Mouse (Mus musculus): Measurements from ENCODE around the gene Fam19a5.

The Fam19a5 gene

GRCm38 (mm10) chr15:87590975-87591374 lies 46.9 kb downstream of the Fam19a5 start:
- in situ Hi-C loops (cut with MboI; ENCODE audit: unreplicated experiment in 2 of 2), result no loop called here

GRCm38 (mm10) chr15:87596731-87597130 lies 52.6 kb downstream of the Fam19a5 start:
- in situ Hi-C loops (cut with MboI; ENCODE audit: unreplicated experiment in 2 of 2), result no loop called here

GRCm38 (mm10) chr15:87597149-87597548 lies 53.0 kb downstream of the Fam19a5 start:
- in situ Hi-C loops (cut with MboI; ENCODE audit: unreplicated experiment in 2 of 2), result no loop called here

GRCm38 (mm10) chr15:87597766-87598165 lies 53.7 kb downstream of the Fam19a5 start:
- in situ Hi-C loops (cut with MboI; ENCODE audit: unreplicated experiment in 2 of 2), result no loop called here

- in situ Hi-C loops (cut with MboI; ENCODE audit: unreplicated experiment in 2 of 2), result no loop called here
Observed at GRCm38 (mm10) chr15:87598636-87599035, 54.5 kb downstream of the Fam19a5 start.

DNA sequence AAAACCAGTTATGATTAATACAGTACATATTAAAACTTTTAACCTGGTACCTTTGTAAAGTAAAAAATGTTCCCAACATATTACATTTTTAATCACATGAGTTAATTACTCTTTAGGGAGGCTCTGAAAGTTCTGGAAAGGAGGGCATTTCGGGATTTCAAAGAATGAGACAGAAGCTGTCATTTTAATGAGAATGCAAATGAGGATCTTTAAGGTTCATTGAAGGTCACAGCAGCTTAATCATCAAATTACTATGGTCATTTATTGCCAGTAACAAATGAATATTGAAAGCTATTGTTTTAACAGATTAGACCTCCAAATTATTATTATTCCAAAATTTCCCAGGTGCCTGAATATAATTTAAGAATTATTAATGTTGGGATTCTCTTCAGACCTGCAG lies 59.2 kb downstream of the Fam19a5 start:
- in situ Hi-C loops (cut with MboI; ENCODE audit: unreplicated experiment in 2 of 2), result no loop called here

GRCm38 (mm10) chr15:87605504-87606280 lies 61.6 kb downstream of the Fam19a5 start:
- in situ Hi-C loops (cut with MboI; ENCODE audit: unreplicated experiment in 2 of 2), result no loop called here

DNA sequence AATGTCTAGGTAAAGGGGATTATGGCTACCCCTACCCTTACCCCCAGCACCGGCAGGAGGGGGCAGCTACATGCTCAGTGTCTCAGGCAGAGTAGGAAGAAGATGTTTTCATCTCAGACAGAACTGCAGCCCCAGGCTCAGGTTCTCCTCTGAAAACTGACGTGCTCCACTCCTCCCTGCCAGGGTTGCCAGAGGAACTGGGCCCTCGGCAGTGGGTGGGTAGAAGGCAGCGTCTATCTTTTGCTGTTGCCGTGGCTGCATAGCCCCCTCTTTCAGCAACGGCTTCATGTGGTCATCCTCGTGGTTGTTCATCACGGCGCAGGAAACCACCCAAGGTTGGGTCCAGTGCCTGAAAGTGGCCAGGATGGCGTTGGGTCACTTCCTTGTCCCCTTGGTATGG lies 62.6 kb downstream of the Fam19a5 start:
- in situ Hi-C loops (cut with MboI; ENCODE audit: unreplicated experiment in 2 of 2), result no loop called here

- in situ Hi-C loops (cut with MboI; ENCODE audit: unreplicated experiment in 2 of 2), result no loop called here
Observed at GRCm38 (mm10) chr15:87609236-87609635, 65.1 kb downstream of the Fam19a5 start.

DNA sequence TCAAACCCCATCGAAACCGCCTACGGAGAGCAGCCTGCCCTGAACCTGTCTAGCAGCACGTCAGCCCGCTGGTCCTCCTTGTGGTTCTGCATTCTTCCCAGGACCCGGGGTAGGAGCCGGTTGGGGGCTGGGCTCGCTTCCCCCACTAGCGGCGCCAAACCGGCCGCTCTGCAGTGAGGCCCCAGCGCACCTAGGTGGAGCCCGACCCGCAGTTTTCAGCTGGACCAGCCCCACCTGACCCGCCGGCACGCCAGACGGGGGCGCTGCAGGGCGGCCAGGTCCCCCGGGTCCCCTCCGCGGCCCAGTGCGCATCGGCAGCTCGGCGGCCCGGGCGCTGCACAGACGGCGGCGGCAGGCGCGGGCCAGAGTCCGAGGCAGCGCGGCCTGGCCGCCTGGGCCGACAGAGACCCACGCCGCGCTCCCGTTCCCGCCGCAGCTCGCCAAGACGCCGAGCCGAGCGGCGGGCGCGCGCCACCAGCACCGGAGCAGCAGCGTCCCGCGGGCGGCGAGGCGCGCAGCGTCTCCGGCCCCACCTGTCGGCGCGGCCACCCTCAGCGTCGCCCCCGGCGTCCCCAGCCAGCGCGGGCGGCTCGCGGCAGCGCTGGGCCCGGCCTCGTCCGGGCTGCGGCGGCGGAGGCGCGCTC lies 80.0 kb downstream of the Fam19a5 start:
- in situ Hi-C loops (cut with MboI; ENCODE audit: unreplicated experiment in 2 of 2), result no loop called here

GRCm38 (mm10) chr15:87624610-87625091 lies 80.6 kb downstream of the Fam19a5 start:
- in situ Hi-C loops (cut with MboI; ENCODE audit: unreplicated experiment in 2 of 2), result no loop called here

- in situ Hi-C loops (cut with MboI; ENCODE audit: unreplicated experiment in 2 of 2), result no loop called here
Observed at GRCm38 (mm10) chr15:87625236-87626023, 81.3 kb downstream of the Fam19a5 start.

- in situ Hi-C loops (cut with MboI; ENCODE audit: unreplicated experiment in 2 of 2), result no loop called here
Observed at GRCm38 (mm10) chr15:87635272-87635671, 91.2 kb downstream of the Fam19a5 start.

- in situ Hi-C loops (cut with MboI; ENCODE audit: unreplicated experiment in 2 of 2), result no loop called here
Observed at GRCm38 (mm10) chr15:87636407-87636806, 92.3 kb downstream of the Fam19a5 start.

GRCm38 (mm10) chr15:87637234-87637633 lies 93.1 kb downstream of the Fam19a5 start:
- in situ Hi-C loops (cut with MboI; ENCODE audit: unreplicated experiment in 2 of 2), result no loop called here

GRCm38 (mm10) chr15:87638270-87638669 lies 94.2 kb downstream of the Fam19a5 start:
- in situ Hi-C loops (cut with MboI; ENCODE audit: unreplicated experiment in 2 of 2), result no loop called here

- in situ Hi-C loops (cut with MboI; ENCODE audit: unreplicated experiment in 2 of 2), result no loop called here
Observed at GRCm38 (mm10) chr15:87646313-87647061, 102.4 kb downstream of the Fam19a5 start.

DNA sequence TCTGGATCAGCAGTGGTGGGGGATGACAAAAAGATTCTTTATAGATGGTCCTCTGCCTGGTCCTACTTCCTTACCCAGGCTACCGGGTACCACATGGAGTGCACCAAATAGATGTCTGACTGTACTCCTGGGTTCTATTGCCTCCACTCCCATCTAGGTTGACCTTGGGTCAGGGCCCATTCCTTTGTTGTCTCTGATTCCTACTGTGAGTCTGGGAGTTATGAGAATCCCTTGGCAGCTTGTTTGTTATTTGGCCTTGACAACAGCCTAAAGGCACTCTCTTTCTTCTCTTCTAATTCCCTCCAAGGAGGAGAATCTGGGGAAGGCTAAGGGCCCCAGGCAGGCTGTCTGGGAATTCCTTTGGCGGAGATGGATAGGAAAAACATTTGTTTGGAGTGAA lies 105.6 kb downstream of the Fam19a5 start:
- in situ Hi-C loops (cut with MboI; ENCODE audit: unreplicated experiment in 2 of 2), result no loop called here

DNA sequence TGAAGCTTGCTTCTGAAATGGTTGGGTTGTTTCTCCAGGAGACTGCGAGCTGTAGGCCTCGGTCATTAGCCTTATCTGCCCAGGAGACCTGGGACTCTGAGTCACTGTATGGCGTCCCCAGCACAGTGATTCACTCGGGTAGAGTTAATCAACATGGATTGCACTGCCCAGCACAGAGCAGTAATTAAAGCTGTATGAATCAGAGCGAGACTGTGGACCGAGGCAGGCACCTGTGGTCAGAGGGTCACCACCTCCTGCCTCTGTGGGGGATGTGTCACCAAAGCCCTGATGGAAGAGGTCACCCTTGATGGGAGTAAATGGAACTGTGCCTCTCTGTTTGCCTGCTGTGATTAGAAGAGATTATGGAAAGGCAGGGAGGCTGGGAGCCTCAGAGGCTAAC lies 110.5 kb downstream of the Fam19a5 start:
- in situ Hi-C loops (cut with MboI; ENCODE audit: unreplicated experiment in 2 of 2), result no loop called here

GRCm38 (mm10) chr15:87656496-87657155 lies 112.5 kb downstream of the Fam19a5 start:
- in situ Hi-C loops (cut with MboI; ENCODE audit: unreplicated experiment in 2 of 2), result no loop called here

All from v-Abl transformed pro-B cells (cell line).